Mouse (Mus musculus) left cerebral cortex, adult 18-20 months (tissue): ENCODE results near the gene Dusp12. TPM values are rescaled to one million over a fixed set of nuclear protein-coding genes. Genes with fewer than 3 reads are reported as not detected.

Experiments used
- DNase-seq, 2 experiments: peaks; one replicate each; pipeline ENCODE4 v3.0.0; 2021 to 2022; ENCODE audit warnings: low spot score in 2 of 2, mixed read lengths in 1 of 2
- total RNA-seq, 2 experiments: library from RNA; stranded (reverse); gene quantifications; 2 replicates each; pipeline ENCODE4 v1.2.3; 2021

The Dusp12 gene
- total RNA-seq, 2 experiments from 2014 or later, result 15.1 to 16.7 TPM

- DNase-seq, result no peak
These were observed 20.6 kb downstream of the Dusp12 start for GRCm38 (mm10) chr1:170864754-170865153.

- no peak for DNase-seq
These were observed 21.1 kb downstream of the Dusp12 start for GRCm38 (mm10) chr1:170864234-170864633.

DNA sequence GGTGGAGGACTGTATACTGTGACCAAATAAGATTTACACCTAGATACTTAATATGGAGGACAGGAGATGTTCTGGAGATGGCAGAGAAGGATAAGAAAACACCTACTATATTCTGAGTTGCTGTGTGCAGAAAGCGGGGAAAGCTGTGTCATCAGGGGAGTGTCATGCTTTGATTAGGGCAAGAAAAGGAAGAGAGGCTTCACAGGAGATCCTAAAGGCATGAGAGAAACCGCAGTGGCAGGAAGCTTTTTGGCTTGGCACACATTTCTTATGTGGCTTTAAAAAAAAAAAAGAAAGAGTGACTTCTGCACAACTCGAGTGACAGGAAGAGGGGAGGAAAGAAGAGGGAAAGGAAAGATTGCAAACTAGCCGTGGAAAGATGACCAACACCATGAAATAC is 22.3 kb downstream of the Dusp12 start:
- DNase-seq, result no peak

DNA sequence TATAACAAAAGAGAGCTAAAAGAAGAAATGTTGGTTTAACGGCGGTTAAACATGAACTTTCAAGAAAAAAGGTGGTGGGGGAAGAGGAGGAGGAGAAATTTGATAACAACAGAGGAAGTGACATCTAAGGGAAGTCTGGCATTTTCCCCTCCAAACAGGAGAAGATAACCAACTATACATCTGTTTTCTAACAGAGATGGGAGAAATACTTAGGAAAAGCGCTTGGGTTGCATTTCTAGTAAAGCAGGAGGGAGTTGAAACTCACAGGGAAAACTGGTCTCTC is 23.0 kb downstream of the Dusp12 start:
- no peak for DNase-seq

- no peak for DNase-seq
These were observed 23.5 kb downstream of the Dusp12 start for GRCm38 (mm10) chr1:170861671-170862434.

DNA sequence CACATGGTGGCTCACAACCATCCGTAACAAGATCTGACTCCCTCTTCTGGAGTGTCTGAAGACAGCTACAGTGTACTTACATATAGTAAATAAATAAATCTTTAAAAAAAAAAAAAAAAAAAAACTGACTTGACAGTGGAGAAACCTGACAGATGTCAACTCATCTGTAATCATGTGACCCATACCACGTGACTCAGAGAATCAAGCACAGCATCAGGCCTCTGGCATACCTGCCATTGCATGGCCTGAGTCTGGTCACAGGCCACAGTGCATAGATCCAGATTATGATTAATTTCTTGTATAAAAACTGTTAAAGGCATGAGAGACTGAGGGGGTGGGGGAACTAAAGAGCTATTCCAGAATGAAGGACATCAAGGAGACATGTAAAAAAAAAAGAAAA is 26.5 kb downstream of the Dusp12 start:
- no peak for DNase-seq

DNA sequence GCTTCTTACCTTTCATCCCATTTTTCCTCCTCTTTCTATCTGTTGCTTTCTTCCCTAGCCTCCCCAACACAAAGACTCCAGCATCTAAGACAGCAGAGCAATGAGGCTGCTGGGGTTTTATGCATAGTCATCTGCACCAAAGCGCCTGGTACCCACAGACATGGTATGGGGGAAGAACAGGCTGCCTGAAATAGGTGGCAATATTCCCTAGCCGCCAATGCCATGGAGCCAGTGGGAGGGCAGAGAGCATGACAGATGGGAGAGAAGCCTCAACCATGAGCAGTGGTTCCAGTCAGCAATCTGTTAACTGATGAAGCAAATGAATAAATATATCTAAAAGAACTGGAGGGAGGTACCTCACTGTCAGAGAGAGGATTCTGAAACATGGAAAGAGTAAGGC is 28.0 kb downstream of the Dusp12 start:
- peak; percentile 41 to 65 for DNase-seq

GRCm38 (mm10) chr1:170855056-170855760 is 30.1 kb downstream of the Dusp12 start:
- no peak for DNase-seq

DNA sequence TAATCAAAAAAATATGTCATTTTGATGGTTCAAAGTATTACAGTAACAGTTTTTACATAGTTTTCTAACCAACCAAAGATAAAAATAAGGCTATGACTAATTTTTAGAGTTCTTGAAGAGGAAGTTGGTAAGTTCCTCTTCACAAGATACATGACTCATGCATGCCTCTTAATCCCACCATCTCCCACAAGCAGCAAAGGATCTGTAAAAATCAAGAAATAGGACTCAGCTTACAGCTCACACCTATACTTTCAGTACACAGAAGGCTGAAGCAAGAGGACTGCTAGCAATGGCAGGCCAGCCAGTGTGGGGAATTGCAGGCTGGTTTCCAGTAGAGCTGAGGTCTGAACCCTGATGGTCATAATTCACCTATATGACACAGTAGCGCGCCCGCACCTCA is 31.7 kb downstream of the Dusp12 start:
- DNase-seq, result no peak

DNA sequence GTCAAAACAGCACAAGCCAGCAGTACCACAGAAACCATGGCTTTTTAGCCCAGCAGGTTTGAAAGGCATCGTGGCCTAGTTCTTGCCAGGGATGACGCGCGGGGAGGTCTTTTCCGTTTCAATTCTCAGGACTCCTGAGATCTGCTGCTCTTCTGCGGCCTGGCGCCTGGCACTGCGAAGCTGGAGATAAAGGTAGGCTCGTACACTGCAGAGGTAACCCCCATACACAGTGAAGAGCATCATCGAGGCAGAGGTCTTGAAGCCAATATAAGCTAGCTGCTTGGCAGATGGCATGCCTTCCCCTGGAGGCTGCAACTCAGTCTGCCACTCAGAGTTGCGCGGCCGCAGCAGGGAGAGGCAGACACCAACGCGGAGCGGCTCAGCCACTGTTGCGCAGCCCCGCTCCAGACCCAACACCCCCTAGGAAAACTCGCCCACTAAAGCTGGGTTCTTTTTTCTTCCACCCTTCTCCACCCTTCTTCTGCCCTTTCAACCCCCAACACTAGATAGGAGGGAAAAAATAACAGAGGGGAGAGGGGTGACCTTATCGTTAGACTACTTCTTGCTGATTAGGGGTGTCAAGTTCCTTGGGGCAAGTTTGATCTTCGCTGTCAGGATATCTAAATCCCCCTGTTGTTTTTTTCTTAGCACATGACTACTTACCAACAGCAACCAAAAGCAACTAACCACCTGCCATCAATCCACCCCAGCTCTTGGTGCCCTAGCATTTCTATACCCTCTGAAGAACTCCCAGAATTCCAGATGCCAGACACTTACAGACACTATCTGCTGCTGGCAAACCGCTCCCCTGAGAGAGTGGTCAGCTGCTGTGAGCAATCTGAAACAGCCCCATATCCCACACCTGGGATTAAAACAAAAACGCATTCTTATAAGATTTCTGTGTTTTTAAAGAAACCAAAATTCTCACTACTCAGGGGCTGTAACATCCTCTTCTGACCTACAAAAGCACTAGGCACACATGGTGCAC is 34.4 kb downstream of the Dusp12 start:
- no peak for DNase-seq

GRCm38 (mm10) chr1:170850007-170850406 is 35.3 kb downstream of the Dusp12 start:
- no peak for DNase-seq

GRCm38 (mm10) chr1:170845448-170846307 is 39.7 kb downstream of the Dusp12 start:
- no peak for DNase-seq

- no peak for DNase-seq
These were observed 41.0 kb downstream of the Dusp12 start for GRCm38 (mm10) chr1:170844380-170844779.

DNA sequence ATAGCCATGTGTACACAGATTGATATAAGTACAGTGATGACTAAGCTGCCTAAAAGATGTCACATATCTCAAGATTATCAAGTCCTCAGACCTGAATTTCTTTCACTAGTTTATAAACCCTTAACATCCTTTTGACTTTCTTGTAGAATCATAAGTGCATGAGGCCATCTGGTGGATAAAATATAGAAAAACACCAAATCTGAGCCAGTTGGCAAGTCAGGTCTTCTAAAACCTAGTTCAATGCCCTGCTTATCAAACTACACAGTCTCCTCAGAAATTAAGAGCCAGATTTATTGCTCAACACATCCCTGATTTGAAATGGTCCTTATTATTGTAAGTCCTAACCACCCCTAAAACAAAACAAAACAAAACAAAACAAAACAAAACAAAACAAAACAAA is 45.7 kb downstream of the Dusp12 start:
- DNase-seq, result no peak

DNA sequence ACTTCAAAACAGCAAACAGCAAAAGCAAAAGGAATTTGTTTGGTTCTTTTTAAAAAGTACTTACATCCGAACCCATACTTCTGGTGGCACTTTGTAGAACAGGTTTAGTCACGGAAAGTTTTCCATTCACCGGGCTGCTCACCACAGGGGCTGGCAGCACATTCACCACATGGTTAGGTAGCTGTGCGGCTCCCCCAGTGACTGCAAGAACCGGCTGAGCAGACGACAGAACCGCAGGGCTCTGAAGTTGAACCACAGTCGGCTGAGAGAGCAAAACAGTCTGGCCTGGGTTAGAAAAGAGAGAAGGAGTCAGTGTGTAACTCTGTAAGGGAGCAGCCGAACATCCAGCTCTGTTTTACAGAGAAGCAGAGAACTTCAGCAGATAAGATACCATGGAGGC is 50.6 kb downstream of the Dusp12 start:
- DNase-seq, result no peak

GRCm38 (mm10) chr1:170829781-170830180 is 55.6 kb downstream of the Dusp12 start:
- no peak for DNase-seq

DNA sequence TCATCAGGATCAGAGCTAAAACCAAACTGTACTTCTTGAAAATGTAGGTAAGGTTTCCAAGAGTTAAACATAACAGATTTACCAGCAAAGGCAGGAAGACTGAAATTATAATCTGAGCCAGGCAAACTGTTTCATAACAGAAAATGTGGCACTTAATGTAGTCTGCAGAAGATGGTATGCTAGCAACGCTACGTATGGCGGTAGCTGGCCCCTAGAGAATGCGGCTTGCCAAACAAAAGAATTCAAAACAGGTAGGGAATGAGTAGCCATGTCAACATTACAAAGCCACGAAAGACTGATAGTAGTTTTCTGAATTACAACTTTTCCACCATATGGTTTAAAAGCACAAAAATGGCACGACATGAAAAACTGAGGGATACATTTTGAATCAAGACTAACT is 56.0 kb downstream of the Dusp12 start:
- no peak for DNase-seq
